In the genomic region with DNA sequence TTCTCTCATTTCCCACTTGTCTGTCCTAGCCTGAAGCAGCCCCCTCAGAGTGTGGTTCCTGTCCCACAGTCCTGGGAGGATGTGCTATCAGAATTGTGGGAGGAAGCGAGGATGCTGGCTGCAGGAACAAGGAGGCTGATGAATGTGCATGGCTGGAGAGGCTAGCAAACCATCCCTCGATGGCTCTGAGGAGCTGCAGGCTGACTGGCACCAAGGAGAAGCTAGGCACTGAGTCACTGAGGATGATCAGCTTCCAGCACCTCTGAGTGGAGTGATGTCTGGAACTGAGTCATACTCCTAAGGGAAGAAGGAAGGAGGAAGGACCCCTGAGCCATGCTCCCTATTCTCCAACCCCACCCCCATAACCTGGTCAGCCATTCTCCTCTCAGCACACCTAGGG, we compare ENCODE assay signal across 16 mouse cellular contexts.
"Had no signal": no experiment of that assay in that cellular context is flagged by ENCODE, and none has a peak within 500 bp of the region (broad histone marks: within the 10 kb centered on the region; RNA-seq: fewer than 3 reads in every experiment).

No protein-coding gene starts in this region.

- ATAC-seq: intestine, embryonic 16.5 days; liver, embryonic 12.5 days; midbrain, embryonic 13.5 days; midbrain, embryonic 16.5 days had no signal

- DNase-seq: kidney, adult 18-20 months; kidney, adult 9 months; kidney, postnatal 14 days; kidney, postnatal 4 days; liver; lung, adult 18-20 months; lung, postnatal 10 days; lung, postnatal 36 days; retina, postnatal 1 day; spleen, adult 18-20 months; thymus, adult 18-20 months; thymus, postnatal 36 days had no signal
